Mouse (Mus musculus) ovary, postnatal 36 days (tissue): Measurements from ENCODE around the gene Hpgd.

Source experiments
- DNase-seq: peaks from one replicate; pipeline ENCODE4 v3.0.0; 2022; ENCODE audit warnings: low spot score, mixed read lengths

Hpgd gene

DNA sequence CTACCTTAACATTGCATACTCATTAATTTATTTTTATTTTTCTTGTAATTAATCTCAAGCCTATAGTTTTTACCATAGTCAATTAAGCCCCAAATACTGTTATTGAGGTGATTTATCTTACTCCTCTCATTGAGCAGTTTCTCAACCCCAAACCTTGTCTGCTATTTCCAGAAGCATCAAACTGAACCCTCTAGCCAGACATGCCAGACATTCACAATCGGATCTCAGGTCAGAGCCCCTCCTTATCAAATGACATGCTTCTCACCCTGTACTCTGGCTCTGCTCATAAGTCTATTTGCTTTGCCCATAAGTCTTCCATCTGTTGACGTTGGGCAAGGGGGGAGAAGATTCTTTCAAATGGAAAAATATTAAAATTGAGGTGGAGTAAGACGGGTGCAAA, 33.3 kb downstream of the Hpgd start:
- no peak for DNase-seq

DNA sequence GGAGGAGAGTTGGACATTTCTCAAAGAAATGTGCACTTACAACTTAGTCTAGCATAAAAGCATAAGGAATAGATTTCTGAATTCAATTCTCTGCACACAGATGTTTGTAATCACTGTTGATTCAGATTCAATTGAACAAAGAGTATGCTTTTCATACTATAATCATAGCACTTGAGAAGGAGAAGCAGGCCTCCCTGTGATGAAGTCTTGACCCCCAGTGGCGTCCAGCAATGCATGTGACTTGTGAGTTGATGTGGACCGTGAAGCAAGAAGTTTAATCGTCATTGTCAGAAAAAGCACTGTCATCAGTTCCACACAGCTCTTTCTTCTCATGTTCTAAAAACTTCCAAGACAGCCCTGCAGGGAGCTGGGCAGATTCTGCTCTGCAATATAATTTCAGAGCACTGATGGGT, 33.8 kb downstream of the Hpgd start:
- no peak for DNase-seq

DNA sequence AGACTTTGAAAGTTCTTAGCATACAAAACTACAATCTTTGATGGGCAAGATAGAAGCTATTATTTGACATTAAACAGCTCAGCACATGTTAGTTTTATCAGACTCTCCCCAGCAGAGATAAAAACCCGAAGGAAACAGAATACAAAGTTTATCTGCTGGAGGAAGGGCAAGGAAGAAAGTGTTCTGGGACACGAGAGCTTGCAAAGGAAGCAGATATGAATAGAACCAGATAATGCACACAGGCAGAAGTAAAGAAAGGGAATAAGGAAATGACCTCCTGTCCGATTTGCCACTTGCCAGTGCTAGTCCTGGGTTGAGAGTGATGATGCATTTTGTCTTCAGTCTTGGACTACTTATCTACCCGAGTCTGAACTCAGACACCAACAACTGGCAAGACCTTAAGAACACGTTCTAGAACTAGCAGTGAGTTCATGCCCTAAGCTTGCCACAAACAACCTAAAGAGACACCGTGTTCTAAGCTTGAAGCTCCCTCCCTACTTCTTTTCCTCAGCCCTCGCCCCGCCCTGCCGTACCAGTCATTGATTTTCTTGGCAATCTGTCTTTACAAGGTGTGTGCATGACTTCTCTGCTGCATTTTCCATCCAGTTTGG, 41.1 kb downstream of the Hpgd start:
- no peak for DNase-seq

DNA sequence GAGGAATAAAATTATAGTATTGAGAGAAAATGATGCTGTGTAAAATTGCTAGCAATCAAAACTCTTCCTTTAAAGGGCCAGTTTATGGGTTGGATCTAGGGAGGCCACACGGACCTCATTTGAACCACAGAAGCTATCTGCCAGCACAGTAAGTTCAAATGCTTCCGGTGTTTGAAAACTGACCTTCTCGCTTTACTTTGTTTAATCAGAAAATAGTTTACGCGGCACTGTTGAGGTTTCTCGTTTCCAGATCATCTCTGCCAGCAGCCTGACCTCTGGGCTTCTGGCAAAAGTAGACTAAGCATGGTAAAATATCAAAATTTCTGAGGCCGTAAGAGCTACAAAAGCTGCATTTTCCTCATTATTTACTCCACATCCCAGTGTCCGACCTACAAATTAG, 42.4 kb downstream of the Hpgd start:
- no peak for DNase-seq

GRCm38 (mm10) chr8:56343505-56343904, 49.1 kb downstream of the Hpgd start:
- DNase-seq: no peak

DNA sequence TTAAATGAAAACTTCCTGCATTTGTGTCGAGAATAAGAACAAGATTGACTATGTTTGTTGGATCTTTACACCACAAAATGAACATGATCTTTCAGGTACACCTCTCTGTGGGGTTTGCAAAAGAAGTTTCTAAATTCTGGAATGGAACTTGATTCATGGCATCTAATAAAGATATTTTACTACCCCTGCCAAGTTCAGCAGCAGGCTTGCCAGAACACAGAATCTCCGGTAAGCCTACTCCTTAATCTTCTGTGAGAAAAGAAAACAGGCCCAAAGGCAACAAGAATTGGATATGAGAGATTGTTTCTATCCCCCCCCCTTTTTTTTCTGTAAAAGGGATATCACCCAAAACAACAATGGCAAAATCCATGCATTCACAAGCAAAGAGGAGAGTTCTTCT, 49.6 kb downstream of the Hpgd start:
- no peak for DNase-seq

GRCm38 (mm10) chr8:56344359-56344758, 50.0 kb downstream of the Hpgd start:
- DNase-seq: no peak

DNA sequence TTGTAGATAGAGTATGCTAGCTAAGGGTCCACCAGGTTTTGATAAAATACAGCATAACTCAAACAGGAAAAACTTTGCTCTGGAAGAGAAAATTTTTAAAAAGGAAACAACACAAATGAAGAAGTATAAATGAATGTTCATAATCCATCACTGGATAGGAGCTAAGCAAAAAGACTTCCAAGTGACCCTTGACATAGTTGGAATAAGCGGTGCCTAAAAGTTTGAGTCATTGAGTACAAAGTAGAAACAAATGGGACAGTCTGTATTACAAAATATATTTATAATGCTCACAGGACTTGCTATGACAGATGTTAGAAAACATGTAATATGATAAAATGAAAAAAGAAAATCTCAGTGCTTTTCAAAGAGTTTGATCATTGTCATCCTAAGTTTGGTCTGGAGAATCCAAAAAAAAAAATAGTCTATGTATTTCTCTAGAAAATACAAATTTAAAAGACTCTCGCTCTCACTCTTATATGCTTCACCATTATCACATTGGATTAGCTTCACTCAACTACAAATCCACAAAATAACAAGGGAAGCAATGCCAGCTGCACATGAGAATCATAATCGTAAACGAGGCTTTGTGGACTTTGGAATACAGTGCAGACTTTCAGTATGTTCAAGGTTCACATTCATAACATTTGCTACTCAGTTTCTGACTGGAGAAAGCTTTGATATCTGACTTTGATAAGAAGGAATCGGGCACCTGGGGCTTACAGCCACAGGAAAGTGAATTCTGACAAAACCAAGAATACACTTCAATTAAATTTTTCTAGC, 51.4 kb downstream of the Hpgd start:
- DNase-seq: no peak

DNA sequence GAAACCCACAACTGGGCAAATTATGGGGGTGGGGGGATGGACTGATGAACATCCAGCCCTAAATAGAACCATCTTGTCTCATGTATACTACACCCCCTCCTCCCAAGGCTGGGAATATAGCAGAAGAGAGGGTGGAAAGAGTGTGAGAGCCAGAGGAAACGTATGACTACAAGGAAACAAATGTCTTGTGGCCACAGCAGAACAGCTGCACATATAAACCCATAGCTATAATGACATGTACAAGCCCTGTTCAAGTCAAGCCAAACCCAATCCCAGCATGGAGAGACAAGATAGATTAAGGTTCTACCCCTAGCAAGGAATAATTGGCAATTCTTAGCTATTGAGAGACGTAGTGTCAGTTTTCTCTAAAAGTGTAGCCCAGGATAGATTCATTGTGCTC, 68.8 kb downstream of the Hpgd start:
- DNase-seq: no peak
